Mouse (Mus musculus) 3134 (cell line): ENCODE measurements around the gene Kif18a.

ENCODE experiments used
- DNase-seq: peaks from one replicate; pipeline ENCODE4 v3.0.0-alpha.2; 2011; ENCODE audit warnings: low spot score; ENCODE audit not compliant: insufficient read length; ENCODE audit errors: extremely low read depth

The Kif18a gene

GRCm38 (mm10) chr2:109280600-109281340, at the start of gene Kif18a, which contains the start of gene Mettl15:
Kif18a (plus strand) TSS chr2:109280738.
Mettl15 (minus strand) TSS chr2:109280748.
- peak; percentile 93 for DNase-seq

- no peak for DNase-seq
These were observed 46.7 kb upstream of the Kif18a start for GRCm38 (mm10) chr2:109233876-109234275.

- no peak for DNase-seq
These were observed 44.8 kb upstream of the Kif18a start for GRCm38 (mm10) chr2:109235741-109236140.

- peak; percentile 31 for DNase-seq
These were observed 38.6 kb upstream of the Kif18a start for GRCm38 (mm10) chr2:109241947-109242346.

GRCm38 (mm10) chr2:109262779-109263178, 17.8 kb upstream of the Kif18a start:
- DNase-seq, result no peak

GRCm38 (mm10) chr2:109273098-109273497, 7.4 kb upstream of the Kif18a start:
- no peak for DNase-seq

GRCm38 (mm10) chr2:109277593-109277992, 2.9 kb upstream of the Kif18a start:
- DNase-seq, result no peak

GRCm38 (mm10) chr2:109278036-109278435, 2.5 kb upstream of the Kif18a start:
- no peak for DNase-seq

GRCm38 (mm10) chr2:109280272-109280599, 302 bp upstream of the Kif18a start:
- DNase-seq, result no peak

- no peak for DNase-seq
These were observed 778 bp downstream of the Kif18a start for GRCm38 (mm10) chr2:109281341-109281690.

GRCm38 (mm10) chr2:109284121-109284520, 3.6 kb downstream of the Kif18a start:
- DNase-seq, result no peak

- no peak for DNase-seq
These were observed 8.8 kb downstream of the Kif18a start for GRCm38 (mm10) chr2:109289327-109289726.

GRCm38 (mm10) chr2:109296264-109296663, 15.7 kb downstream of the Kif18a start:
- no peak for DNase-seq

GRCm38 (mm10) chr2:109298160-109298559, 17.6 kb downstream of the Kif18a start:
- DNase-seq, result no peak

- no peak for DNase-seq
These were observed 21.7 kb downstream of the Kif18a start for GRCm38 (mm10) chr2:109302234-109302633.

GRCm38 (mm10) chr2:109303638-109304037, 23.1 kb downstream of the Kif18a start:
- DNase-seq, result no peak

GRCm38 (mm10) chr2:109311369-109311768, 30.8 kb downstream of the Kif18a start:
- no peak for DNase-seq

GRCm38 (mm10) chr2:109331807-109332206, 51.3 kb downstream of the Kif18a start:
- DNase-seq, result no peak

- no peak for DNase-seq
These were observed 53.7 kb downstream of the Kif18a start for GRCm38 (mm10) chr2:109334237-109334636.

GRCm38 (mm10) chr2:109335765-109336164, 55.2 kb downstream of the Kif18a start:
- no peak for DNase-seq

GRCm38 (mm10) chr2:109345386-109345785, 64.8 kb downstream of the Kif18a start:
- DNase-seq, result no peak

GRCm38 (mm10) chr2:109348742-109349141, 68.2 kb downstream of the Kif18a start:
- DNase-seq, result no peak
